Mouse (Mus musculus): Measurements from ENCODE around the gene Dlgap1. TPM values are rescaled to one million over a fixed set of nuclear protein-coding genes. Genes with fewer than 3 reads are reported as not detected.
"Not testable (repeated sequence)": the region's sequence is repeated elsewhere in the genome, so short reads cannot be mapped to it uniquely, and the experiment has no call there.

Gene Dlgap1
- total RNA-seq, 4 experiments from 2014 or later, result 39.0 to 64.4 (median 46.2) TPM

DNA sequence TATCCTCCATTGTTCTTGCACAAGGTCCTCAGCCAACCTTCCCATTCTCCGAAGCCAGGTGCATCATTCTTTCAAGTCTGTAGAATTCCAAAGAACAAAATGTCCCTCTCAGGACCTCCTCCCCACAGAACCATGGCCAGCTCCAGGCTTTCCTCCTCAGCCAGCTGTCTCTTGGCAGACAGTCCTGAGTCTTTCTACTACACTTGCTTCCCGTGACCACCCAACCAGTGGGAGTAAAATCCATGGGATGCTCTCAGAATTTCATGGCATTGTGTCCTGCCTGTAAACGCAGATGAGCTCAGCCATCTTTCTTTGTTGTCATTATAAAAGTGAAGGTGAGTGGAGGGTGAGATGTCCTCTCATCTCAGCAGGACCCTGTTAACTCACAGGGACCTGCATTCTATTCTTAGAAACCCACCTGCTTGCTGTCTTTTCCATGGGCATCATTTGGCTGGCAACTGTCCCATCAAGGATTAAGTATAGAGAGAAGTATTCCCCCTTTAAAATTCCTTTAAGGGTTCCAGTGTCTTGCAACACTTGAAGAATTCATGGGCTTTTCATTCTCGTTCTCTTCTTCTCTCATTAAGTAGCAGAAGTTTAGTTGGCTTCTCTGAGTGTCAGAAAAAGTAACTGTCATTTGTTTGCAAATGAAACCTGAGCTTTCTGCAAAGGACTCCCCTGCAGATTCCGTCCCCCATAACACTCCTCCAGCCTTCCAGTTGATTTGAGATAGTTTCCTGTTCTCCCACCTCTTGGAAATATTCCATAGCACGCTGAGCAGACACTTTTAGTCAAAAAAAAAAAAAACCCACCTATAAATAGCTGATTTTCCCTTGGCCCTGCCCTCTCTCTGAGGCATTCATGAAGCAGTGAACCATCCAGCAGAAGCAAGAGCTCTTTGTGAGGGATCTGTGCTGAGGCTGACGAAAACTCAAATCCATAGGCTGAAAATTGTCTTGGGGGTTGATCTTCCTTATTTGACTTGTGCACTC lies 559.6 kb downstream of the Dlgap1 start:
- no peak for DNase-seq

GRCm38 (mm10) chr17:70534321-70534720 lies 565.4 kb downstream of the Dlgap1 start:
- DNase-seq, result no peak

DNA sequence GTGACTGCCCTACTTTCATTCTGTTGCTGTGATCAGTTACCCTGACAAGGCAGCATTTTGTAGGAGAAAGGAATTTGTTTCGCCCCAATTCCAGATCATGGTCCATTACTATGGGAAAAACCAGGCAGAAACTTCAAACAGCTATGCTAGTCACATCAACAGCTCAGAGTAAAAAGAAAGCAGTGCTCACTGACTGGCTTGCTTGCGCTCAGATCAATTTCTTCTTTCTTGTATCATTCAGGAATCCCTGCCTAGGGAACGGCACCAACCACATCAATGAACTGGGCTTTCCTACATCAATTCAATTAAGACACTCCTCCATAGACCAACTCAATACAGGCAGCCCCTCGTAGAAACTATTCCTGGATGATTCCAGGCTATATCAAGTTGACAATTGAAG lies 572.9 kb downstream of the Dlgap1 start:
- no peak for DNase-seq

DNA sequence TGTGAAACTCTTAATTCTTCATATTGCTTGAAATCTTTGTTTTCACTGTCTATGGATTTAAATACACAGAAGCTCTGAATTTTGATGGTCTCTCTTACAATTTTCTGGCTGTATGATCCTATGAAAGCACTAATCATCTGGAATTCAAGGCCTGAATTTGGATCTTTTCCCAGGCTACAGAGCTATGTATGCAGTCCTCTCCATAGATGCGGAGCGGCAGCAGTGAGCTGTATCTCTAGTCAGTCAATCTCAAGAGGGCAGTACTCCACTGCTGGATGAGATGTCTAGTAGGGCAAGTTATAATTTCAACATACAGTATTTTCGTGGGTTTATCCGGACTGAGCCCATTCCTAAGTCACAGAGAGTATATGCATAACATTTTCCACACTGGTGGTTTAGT lies 581.9 kb downstream of the Dlgap1 start:
- no peak for DNase-seq

- DNase-seq, result no peak
Observed at GRCm38 (mm10) chr17:70561547-70561946, 592.7 kb downstream of the Dlgap1 start.

- no peak for DNase-seq
Observed at GRCm38 (mm10) chr17:70570848-70571247, 602.0 kb downstream of the Dlgap1 start.

- DNase-seq, result no peak
Observed at GRCm38 (mm10) chr17:70583042-70583441, 614.2 kb downstream of the Dlgap1 start.

DNA sequence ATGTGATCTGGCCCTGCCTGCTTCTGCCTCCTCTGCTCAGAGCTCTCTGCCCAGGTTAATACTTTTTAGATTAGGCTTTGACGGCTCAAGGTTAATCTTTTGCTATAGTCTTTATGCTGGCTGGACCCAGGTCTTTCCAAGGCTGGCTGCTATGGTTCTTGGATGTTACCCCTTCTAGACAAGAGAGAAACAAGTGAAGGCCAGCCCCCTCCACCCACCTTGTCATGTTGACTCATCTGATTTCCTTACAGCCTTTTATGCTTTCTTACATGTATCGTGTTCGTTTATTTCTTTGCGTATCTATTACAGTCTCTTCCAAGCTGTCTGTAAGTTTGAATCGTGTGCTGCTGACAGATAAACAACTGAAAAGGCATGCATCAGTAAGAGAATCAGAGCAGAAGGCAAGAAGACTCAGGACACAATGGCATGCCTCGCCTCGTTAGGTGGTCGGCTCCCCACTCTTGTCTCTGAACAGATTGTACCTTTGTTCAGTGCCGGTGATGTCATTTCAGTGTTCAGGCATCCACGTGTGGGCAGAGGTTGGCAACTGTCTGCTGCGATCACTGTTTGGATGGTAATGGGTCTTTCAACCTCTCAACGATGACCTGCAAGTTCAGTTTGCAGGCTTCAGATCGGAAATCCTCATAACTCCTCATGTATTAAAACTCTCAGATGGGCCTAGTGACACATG lies 618.0 kb downstream of the Dlgap1 start:
- no peak for DNase-seq

DNA sequence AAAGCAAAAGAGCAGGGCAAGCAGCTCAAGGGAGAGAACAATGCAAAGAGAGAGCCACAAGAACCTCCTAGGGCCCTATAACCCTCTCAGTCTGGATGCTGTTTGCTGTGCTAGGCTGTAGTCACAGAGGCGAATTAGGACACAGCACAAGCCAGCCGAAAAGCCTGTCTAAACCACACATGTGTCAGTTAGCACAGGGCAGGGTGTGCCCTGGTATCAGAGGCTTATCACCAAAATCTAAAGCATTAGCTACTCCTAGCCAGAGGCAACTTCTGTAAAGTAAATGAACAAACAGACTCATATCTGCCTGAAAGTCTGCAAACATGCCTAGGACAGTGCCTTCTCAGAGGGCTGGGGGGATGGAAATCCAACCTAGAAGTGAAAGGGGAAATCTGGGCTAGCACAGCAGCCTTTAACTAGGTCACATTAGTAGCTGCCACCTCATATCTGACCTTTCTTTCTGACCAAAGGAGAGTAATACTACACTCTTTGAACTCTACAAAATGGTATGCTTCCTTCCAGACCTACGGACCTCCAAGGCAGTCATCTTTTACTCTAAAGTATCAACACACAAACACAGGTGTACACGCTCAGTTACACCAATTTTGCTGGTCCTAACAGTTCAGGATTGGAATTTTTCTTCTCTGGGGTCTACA lies 619.2 kb downstream of the Dlgap1 start:
- DNase-seq, result not testable (repeated sequence)

GRCm38 (mm10) chr17:70588691-70589090 lies 619.8 kb downstream of the Dlgap1 start:
- no peak for DNase-seq

GRCm38 (mm10) chr17:70589140-70589539 lies 620.3 kb downstream of the Dlgap1 start:
- DNase-seq, result no peak

DNA sequence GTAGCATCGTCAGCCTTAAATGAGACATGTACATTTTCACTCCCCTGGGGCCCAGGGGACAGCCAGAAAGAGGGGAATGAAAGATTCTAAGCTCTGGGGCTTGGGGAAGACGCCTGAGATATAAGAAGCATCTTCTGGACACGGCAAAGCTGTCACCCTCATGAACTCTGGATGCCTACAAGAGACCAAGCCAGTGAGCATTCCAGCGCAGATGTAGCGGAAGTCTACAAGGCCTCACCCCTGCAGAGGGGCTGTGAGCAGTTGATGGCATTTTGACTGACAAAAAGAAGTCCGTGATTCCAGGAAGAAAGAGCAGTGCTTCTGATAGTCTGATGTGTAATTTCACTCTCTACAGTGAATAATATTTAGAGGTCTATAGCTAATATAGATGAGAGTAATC lies 621.6 kb downstream of the Dlgap1 start:
- DNase-seq, result no peak

GRCm38 (mm10) chr17:70594277-70594676 lies 625.4 kb downstream of the Dlgap1 start:
- DNase-seq, result no peak

DNA sequence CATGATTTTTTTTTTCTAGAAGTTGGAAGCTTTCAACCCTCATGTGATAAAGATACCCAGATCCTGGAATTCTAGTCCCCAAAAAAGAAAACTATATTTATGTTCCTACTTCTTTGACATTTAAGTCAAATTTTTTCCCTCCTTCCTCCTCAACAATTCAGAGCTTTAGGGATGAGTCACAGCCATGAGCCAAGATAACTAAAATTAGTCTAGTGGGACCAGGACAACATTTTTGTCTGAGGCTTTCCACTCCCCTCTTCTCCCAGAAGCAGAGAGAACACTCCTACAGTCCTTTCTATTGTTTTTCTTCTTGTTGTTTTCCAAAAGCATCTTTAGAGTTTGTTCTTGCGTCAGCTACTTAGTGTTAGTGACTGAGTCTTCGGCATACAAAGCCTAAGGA lies 627.5 kb downstream of the Dlgap1 start:
- no peak for DNase-seq

GRCm38 (mm10) chr17:70600462-70600861 lies 631.6 kb downstream of the Dlgap1 start:
- DNase-seq, result no peak

DNA sequence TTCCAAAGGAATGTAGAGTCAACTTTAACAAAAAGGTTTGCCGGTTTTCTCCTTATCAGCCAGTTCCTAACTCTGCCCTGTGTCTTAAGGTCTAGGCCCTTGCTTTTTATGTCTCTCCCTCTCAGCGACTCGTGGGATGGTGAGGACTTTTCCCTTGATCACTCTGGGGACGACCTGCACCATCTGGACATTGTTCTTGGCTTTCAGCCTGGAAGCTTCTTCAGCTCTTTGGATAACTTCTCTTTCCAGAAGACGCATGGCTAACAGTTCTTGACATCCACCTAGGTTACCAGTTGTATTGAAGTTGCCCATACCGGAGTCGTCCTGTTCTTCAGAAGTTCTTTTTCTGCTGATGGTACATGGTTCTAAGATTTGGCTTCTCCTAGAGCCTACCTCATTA lies 633.2 kb downstream of the Dlgap1 start:
- DNase-seq, result no peak

DNA sequence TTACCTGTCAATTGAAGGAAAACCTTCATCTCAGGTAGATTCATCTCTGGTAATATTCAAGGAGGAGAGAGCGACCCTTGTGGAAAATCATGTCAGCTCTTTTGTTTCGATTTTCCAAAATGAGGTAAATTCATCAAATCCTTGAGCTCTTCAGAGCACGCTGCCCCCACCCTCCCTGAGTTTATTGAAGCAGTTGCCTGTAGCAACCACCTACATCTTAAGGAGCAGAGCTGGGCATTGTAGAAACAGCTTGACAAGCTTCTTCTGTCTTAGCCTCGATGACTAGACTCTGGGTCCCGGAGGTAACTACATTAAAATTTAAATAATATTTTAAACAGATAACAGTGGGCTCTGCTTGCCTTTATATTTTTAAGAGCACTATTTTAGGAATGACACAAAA lies 636.8 kb downstream of the Dlgap1 start:
- no peak for DNase-seq

DNA sequence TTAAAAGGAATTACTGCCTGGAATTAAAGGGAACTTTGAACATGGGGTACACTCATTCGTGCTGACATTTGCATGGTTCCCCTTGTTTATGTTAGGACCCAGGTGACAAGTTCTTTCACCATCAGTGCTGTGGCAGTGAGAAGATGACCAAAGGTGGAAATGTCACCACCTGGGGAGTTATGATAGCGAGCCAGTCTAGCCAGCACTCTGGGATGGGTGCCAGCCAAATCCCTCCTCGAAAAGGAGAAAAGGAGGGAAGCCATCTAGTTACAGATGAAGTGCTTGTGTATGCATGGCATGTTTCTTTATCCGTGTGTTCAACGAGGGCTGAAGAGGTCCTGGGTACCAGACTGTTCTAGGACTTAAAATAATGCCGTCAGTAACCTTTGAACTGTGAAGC lies 643.3 kb downstream of the Dlgap1 start:
- DNase-seq, result no peak

DNA sequence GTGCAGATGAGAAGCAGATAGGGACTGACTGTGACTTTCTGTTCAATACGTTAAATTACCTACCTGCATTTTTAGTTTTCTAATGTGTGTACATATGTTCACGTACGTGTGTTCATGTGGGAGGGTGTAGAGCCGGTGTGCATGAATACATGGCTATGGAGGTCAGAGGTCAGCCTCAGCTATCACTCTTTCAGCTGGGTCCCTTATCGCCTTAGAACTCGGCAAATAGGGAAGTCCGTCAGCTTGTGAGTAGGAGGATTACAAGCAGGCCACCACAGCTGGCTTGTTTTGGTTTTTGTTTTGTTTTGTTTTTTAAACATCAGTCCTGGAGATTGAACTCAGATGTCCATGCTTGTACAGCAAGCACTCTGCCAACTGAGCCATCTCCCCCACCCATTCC lies 645.0 kb downstream of the Dlgap1 start:
- no peak for DNase-seq

DNA sequence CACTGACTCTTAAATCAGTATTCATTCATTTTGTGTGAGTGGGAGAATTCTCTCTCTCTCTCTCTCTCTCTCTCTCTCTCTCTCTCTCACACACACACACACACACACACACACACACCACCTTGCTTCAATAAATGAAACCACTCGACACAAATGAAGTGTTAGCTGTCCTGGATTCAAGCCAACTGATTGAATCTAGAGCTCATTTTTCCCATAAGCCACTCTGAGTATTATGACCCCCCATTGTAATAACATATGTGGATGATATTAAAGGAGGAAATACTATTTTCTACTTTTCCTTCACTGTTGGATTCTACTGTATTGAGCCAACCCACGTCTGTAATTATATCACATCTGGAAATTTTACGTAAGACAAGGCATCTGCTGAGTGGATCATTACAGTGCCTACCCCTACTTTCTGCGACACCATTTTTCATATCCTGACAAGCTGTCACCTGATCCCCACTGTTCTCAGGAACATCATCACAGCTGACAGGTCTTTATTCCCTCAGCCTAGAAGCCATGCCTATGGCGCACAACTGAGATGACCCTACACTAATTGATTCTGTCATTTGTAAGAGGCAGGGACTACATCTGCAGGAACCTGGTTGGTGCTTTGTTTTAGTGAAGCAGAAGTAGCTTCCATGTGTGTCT lies 645.7 kb downstream of the Dlgap1 start:
- no peak for DNase-seq

- DNase-seq, result no peak
Observed at GRCm38 (mm10) chr17:70622493-70622892, 653.6 kb downstream of the Dlgap1 start.

DNA sequence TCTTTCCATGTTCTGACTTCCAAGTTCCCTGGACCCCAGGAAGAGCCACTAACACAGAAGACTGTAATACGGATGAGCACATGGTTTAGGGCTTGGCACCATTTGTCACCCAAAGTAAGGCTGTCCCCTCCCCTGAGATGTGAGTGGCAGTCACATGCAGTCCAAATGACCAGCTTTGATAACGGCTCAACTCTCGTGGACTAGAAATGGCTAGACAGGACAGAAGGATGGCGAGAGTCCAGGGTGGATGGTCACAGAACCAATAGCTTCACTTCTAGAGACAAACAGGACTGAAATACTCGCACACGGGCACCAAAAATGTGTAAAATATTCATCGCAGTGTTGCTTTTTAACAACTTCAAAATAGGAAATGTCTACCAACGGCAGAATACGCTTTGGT lies 657.5 kb downstream of the Dlgap1 start:
- no peak for DNase-seq

- no peak for DNase-seq
Observed at GRCm38 (mm10) chr17:70626925-70627324, 658.1 kb downstream of the Dlgap1 start.
